Mouse (Mus musculus) hindbrain, postnatal 0 days (tissue): Measurements from ENCODE around the gene Rnf216. TPM values are rescaled to one million over a fixed set of nuclear protein-coding genes. Genes with fewer than 3 reads are reported as not detected.

Experiments used
- ATAC-seq: fragments of 200-750 bp; cut with Nextera tagmentation; 2 replicates; pipeline ENCODE4 v1.8.0; 2017; ENCODE audit warnings: mild to moderate bottlenecking, moderate TSS enrichment, moderate library complexity
- DNase-seq: peaks from one replicate; pipeline ENCODE4 v3.0.0-alpha.2; 2015; ENCODE audit warnings: low spot score
- H3K27ac ChIP-seq: fragments of 300-500 bp; sonication (generic); 2 replicates; pipeline ENCODE4 v1.5.1; 2014; ENCODE audit warnings: mild to moderate bottlenecking
- H3K27me3 ChIP-seq: fragments of 300-500 bp; sonication (generic); 2 replicates; pipeline ENCODE4 v1.6.1; 2014; ENCODE audit warnings: low read length, mixed read lengths; ENCODE audit not compliant: insufficient read depth
- H3K36me3 ChIP-seq: fragments of 300-500 bp; sonication (generic); 2 replicates; pipeline ENCODE4 v1.6.1; 2014; ENCODE audit warnings: low read length, mixed read lengths; ENCODE audit not compliant: insufficient read depth
- H3K4me1 ChIP-seq: fragments of 300-500 bp; sonication (generic); 2 replicates; pipeline ENCODE4 v1.6.1; 2014; ENCODE audit warnings: antibody characterized with exemption, low read length, mixed read lengths; ENCODE audit not compliant: insufficient read depth
- H3K4me2 ChIP-seq: fragments of 300-500 bp; sonication (generic); 2 replicates; pipeline ENCODE4 v1.6.1; 2014; ENCODE audit warnings: low read depth, mild to moderate bottlenecking, low read length, moderate library complexity, mixed read lengths
- H3K4me3 ChIP-seq: fragments of 300-500 bp; sonication (generic); 2 replicates; pipeline ENCODE4 v1.5.1; 2014; ENCODE audit warnings: low read length
- H3K9ac ChIP-seq: fragments of 300-500 bp; sonication (generic); replicated peaks from 2 replicates; pipeline ENCODE4 v1.6.1; 2014; ENCODE audit warnings: mild to moderate bottlenecking, low read length, moderate library complexity, mixed read lengths
- H3K9me3 ChIP-seq: fragments of 300-500 bp; sonication (generic); 2 replicates; pipeline ENCODE4 v1.6.1; 2016; ENCODE audit warnings: low read length, mixed read lengths
- CTCF ChIP-seq: IDR thresholded peaks from 2 replicates; pipeline ENCODE4 v1.5.1; 2016; ENCODE audit warnings: antibody characterized with exemption, control low read depth, low read depth
- whole genome bisulfite sequencing: fragments of 180-500 bp; shearing (Covaris S2); extraction: QIAGEN DNeasy Blood & Tissue Kit; methylation state at CpG from one replicate; pipeline ENCODE4 v1.1.7; 2014; 5-methylcytosine and 5-hydroxymethylcytosine counted together
- polyA plus RNA-seq: library from polyadenylated mRNA; unstranded; fragments of >200 nt; fragmentation: Nextera tagmentation; extraction: Ambion mirVana; gene quantifications from 2 replicates; pipeline ENCODE4 v1.2.1, GENCODE M21; 2015
- total RNA-seq: library from RNA; depleted of rRNA; stranded (reverse); fragments of >200 nt; gene quantifications from 2 replicates; pipeline ENCODE4 v1.2.3, GENCODE M21; 2014; rRNA removed

Rnf216 gene
- total RNA-seq (28.0 and 32.7 TPM in 2 replicates), polyA plus RNA-seq (25.3 and 29.7 TPM in 2 replicates)

GRCm38 (mm10) chr5:143112281-143113246, at the start of gene Rnf216:
Gene Rnf216 (minus strand): TSS chr5:143112994.
- H3K4me1 ChIP-seq: peaks cover 7% of the 10 kb centered on the region; the same call in 1 of the 2 replicates
- peak within 1 kb of the TSS; percentile 92 for H3K4me2 ChIP-seq
- H3K36me3 ChIP-seq: no peaks in the 10 kb centered on the region
- ATAC-seq (peak; percentile 99), DNase-seq (peak; percentile 96)
- H3K27me3 ChIP-seq: no peaks in the 10 kb centered on the region
- peak; percentile 80 for TF ChIP-seq CTCF
- H3K9me3 ChIP-seq: no peaks in the 10 kb centered on the region
- H3K9ac ChIP-seq: peak within 1 kb of the TSS; percentile 82
- H3K27ac ChIP-seq: peak within 1 kb of the TSS; percentile 81
- H3K4me3 ChIP-seq: peak within 1 kb of the TSS; percentile 96
- WGBS: 1% methylated on average over 99 of the region's 110 CpGs

GRCm38 (mm10) chr5:143155534-143155933, 42.7 kb upstream of the Rnf216 start:
- no peak for ATAC-seq
- Histone ChIP-seq H3K4me3 (no peak overlapping the region), H3K4me1 (no peaks in the 10 kb centered on the region), H3K27me3 (no peaks in the 10 kb centered on the region), H3K36me3 (no peaks in the 10 kb centered on the region), H3K4me2 (no peak overlapping the region), H3K9ac (no peak overlapping the region), H3K27ac (no peak overlapping the region), H3K9me3 (no peaks in the 10 kb centered on the region)
- no peak for TF ChIP-seq CTCF
- no peak for DNase-seq
- 87% methylated on average over 3 of the region's 3 CpGs for WGBS

DNA sequence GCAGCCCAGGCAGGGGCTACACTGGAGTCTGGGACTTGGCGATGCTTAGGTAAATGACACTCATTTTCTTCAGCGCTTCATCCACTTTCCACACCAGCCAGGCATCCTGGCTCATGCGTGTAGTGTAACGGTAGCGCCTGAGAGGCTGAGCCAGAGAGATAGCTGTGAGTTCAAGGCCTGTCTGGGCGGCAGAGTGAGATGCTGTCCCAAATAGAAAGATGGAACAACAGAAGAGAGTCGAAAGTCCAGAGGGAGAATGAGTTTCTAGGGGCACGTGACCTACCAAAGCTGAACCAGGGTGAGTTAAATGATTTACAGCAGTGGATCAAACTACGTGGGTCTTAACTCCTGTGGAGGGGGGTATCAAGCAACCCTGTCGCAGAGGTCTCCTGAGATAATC, 41.0 kb upstream of the Rnf216 start:
- Histone ChIP-seq H3K9ac (no peak overlapping the region), H3K4me3 (no peak overlapping the region), H3K27ac (no peak overlapping the region), H3K9me3 (no peaks in the 10 kb centered on the region; the same call in 1 of the 2 replicates), H3K4me2 (no peak overlapping the region), H3K36me3 (no peaks in the 10 kb centered on the region), H3K4me1 (no peaks in the 10 kb centered on the region), H3K27me3 (no peaks in the 10 kb centered on the region)
- TF ChIP-seq CTCF: no peak
- 90% methylated on average over 10 of the region's 10 CpGs for WGBS
- ATAC-seq (no peak), DNase-seq (no peak)

DNA sequence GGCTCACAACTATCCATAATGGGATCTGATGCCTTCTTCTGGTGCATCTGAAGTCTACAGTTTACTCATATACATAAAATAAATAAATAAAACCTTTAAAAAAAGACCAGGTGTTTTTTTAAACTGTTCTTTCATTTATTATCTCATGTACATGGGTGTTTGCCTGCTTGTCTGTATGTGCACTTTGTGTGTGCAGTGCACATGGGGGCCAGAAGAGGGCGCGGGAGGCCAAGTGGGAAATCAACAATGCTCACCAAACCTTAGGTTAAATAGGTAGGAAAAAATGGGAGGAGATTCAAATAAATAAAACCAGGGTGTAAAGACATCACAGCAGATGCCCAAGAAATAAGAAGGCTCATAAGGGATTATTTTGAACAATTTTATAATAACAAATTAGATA, 37.2 kb upstream of the Rnf216 start:
- Histone ChIP-seq H3K4me1 (no peaks in the 10 kb centered on the region), H3K27ac (no peak overlapping the region), H3K27me3 (no peaks in the 10 kb centered on the region), H3K9me3 (no peaks in the 10 kb centered on the region; the same call in 1 of the 2 replicates), H3K9ac (no peak overlapping the region), H3K4me3 (no peak overlapping the region), H3K4me2 (no peak overlapping the region), H3K36me3 (no peaks in the 10 kb centered on the region)
- WGBS: 93% methylated on average over 2 of the region's 2 CpGs
- ATAC-seq: no peak
- no peak for TF ChIP-seq CTCF
- DNase-seq: no peak

DNA sequence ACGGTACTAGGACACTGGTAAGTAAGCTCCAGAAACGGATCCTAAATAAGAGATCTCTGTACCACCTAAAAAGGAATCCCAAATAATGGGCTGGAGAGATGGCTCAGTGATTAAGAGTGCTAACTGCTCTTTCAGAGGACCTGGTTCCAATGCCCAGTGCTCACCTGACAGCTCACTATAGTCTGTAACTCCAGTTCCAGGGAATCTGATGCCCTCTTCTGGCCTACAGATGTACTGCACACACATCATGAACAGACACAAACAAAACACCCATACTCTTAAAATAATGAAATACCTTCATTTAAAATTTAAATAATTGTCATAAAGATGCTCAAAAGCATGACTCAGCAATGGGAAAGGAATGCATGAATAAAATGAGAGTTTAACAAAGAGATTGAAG, 36.7 kb upstream of the Rnf216 start:
- TF ChIP-seq CTCF: no peak; the same call in 1 of the 2 replicates
- 85% methylated on average over 2 of the region's 2 CpGs for WGBS
- ATAC-seq: no peak

GRCm38 (mm10) chr5:143148661-143149060, 35.9 kb upstream of the Rnf216 start:
- 92% methylated on average over 5 of the region's 5 CpGs for WGBS
- H3K4me1 ChIP-seq: no peaks in the 10 kb centered on the region

More for the DNA sequence above, 36.7 kb upstream of the Rnf216 start:
- Histone ChIP-seq H3K9ac (no peak overlapping the region), H3K4me3 (no peak overlapping the region), H3K4me1 (no peaks in the 10 kb centered on the region), H3K27me3 (no peaks in the 10 kb centered on the region), H3K36me3 (no peaks in the 10 kb centered on the region), H3K9me3 (no peaks in the 10 kb centered on the region; the same call in 1 of the 2 replicates), H3K4me2 (no peak overlapping the region), H3K27ac (no peak overlapping the region)
- no peak for DNase-seq

More at GRCm38 (mm10) chr5:143148661-143149060, 35.9 kb upstream of the Rnf216 start:
- ATAC-seq (no peak), DNase-seq (no peak)
- H3K36me3 ChIP-seq: no peaks in the 10 kb centered on the region
- H3K4me3 ChIP-seq: no peak overlapping the region
- TF ChIP-seq CTCF: no peak
- no peaks in the 10 kb centered on the region for H3K27me3 ChIP-seq
- H3K27ac ChIP-seq: no peak overlapping the region
- no peak overlapping the region for H3K9ac ChIP-seq
- no peaks in the 10 kb centered on the region; the same call in 1 of the 2 replicates for H3K9me3 ChIP-seq
- H3K4me2 ChIP-seq: no peak overlapping the region
